Mouse (Mus musculus) frontal cortex, adult (tissue): Measurements from ENCODE around the gene Ccni.

Experiments
- ATAC-seq: cut with Nextera tagmentation; 2 replicates; pipeline ENCODE4 v1.9.2; 2017; ENCODE audit warnings: mild to moderate bottlenecking, moderate library complexity, mixed read lengths; ENCODE audit not compliant: low TSS enrichment

Gene Ccni

DNA sequence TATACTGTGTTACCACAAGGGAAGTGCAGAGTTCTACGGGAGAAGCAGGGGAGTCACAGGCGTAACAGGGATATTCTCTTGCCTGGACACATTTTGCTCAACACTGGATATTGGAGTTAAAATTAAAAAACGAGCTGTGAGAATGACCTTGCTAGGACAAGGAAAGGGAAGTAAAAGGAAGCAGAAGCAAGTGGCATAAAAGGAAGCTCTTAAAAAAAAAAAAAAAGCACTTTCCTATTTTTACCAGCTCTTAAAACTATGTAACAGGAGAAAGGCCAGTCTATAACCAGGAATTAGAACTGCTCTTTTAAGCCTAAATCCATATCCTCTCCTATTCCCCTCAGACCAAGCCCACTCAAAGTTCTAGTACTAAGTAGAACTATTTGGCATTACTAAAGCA, 8.1 kb downstream of the Ccni start:
- ATAC-seq, result no peak

DNA sequence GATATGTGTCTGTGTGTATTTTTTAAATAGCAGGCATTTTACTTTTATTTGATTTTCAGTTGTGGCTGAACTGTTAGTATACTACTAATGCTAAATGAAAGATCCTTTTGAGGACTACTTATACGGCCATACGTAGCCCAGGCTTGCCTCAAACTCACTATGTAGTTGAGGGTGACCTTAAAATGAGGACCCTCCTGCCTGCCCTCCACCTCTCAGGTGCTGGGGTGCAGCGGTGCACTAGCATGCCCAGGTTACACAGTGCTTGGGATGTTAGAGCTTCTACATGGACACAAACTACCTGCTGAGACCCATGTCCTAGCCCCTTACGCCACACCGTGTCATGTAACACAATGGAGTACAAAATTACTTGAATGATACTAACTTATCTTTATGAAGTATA, 15.9 kb downstream of the Ccni start:
- ATAC-seq, result no peak

DNA sequence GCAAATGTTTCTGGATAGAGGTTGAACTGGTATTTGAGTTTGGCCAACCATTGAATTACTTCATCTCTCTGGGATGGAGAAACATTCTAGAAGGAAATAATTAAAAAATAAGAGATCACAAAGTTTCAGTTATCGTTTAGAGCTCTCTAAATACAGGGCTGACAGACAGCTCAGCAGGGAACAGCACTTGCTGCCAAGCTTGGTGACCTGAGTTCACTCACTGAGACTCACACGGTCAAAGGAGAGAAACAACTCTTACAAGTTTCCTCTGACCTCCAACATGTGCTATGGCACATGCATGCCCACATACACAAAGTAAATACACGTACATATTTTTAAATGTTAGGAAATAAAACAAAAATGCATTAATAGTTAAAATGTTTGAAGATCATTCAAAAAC, 16.7 kb downstream of the Ccni start:
- ATAC-seq, result no peak

DNA sequence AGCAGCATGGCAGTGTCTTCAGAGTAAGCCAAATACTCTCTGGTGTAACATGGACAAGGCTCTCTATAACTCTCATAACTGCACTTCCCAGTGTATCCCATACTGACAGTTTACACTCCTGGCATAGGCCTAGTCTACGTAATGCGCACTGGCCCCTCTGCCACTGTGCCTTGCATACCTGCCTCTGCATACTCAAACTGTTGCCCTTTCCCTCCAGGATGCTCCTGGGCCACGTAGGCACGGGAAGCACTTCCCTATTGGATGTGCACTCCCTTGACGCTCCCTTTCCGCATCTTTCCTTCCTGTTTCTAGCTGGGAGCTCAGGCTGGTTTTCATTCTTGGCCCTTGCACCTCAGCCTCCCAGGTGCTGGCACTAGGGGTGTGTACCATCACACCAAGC, 21.7 kb downstream of the Ccni start:
- ATAC-seq, result no peak

DNA sequence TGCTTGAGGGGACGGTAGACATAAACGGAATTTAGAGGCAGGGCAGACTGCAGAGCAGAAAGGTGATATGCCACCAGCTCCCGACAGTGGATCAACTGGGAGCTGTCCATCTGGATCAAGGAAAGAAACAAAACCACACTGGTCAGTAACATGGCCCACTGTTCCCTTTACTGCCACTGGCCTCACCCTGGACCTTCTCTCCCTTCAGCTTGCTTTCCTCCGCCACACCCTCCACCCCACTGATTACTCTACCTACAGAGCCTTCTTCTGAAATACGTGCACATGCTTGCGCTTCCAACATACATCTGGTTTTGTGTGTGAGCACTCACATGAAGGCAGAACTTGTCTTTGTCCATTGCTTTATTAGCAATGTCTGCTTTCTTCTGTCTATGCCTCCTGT, 23.0 kb downstream of the Ccni start:
- no peak for ATAC-seq

DNA sequence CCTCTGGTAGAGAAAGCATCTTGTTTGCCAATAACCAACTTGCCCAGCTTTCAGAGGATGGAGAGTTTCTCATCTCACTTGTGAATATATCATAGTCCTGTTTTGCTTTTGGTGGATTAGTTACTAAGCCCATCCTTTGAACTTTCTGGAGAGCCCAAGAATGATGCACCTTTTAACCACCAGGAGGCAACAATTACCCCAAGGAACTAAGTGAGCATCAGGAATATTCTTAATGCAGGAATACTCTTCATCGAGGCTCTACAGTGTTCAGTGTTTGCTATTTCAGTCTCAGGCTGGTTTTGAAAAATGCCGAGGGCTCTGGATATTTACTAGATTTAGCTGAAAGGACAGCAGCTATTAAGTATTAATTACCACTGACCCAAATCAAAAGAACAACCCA, 26.0 kb downstream of the Ccni start:
- no peak for ATAC-seq

DNA sequence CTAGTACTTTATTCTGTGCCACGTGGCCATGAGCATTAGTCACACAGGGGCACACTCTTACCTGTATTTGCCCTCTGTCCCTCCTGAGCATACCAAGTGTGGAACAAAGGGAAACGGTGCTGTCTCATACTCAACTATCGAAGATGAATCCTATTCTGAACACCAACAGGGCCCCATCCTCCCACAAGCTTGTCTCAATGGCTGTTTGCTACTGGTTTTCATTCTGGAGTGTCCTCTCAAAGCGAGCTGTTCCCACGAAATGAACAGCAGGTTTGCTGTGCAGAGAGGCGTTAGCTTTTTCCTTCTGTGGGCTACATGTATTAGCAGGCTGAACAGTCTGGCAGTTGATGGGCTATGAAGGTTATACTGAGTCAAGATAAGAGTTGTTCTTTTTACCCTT, 27.7 kb downstream of the Ccni start:
- peak; percentile 47 for ATAC-seq

DNA sequence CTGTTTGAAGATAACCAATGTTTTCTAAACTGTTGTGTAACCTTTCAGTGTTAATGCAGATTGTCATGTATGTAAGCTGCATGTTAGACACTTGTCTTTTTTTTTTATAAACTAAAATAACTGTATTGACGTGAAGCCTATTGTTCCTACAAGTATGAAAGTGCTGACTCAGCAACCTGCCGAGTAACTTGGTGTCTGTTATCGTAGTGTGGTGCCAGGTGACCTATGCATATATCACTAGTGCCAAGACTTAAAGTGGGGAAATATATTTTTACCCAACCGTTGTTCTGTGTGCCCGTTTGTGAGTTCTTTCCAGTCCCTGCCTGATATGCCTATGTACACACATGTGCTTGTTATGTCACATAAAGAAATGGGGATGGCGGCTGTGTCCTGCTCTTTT, 31.6 kb downstream of the Ccni start:
- ATAC-seq, result no peak

DNA sequence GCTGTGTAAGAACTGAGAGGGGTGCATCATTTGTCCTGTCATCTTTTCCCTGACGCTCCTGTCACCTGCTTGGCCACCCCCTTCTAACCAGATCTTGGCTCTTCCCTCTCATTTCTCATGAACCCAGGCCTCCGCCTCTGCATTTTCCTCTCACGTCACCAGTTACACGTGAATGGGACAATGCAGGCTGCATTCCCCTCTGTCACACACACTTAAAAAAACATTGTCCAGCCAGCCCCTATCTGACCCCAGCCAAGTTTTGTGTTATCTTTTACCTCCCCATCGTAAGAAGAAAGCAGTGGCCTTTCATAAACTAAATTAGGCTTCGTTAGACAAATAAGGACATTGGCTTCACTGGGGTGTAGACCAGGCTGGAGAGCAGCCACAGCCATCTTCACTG, 33.8 kb downstream of the Ccni start:
- no peak for ATAC-seq

DNA sequence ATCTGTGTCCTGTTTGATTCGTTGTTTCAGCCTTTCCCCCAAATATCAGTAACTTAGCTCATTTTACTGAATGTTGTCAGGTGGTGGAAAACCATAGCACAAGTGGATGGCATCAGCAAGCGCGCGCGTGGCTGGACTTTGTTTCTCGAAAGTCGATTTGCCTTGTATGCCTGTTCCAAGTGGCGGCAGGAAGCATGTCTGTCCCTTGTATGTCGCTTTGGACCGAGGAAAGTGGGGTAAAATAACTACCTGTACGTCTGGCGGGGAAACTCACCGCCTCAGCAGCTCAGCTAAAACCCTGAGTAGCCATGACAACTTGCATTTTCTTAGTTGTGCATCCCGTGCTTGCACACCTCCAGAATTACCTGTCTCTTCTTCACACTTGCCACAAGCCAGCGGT, 34.9 kb downstream of the Ccni start:
- no peak for ATAC-seq

DNA sequence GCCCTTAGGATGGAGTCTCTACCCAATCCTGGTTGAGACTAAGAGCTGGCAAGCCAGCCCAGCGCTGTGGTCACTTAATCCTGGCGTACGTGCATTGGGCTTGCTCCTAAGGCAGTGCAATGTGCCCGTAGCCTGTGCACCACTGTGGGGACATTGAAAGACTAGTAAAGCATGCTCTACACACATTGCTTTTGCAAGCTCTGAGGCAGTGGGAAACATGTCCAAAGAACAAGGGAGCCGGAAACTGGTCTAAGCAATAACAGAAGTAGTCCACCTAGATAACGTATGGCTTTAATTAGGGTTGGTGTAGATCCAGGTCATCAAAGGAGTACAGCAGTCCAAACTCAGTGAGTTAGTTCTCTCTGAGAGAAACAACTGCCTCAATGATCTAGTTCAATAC, 37.6 kb downstream of the Ccni start:
- ATAC-seq, result no peak

DNA sequence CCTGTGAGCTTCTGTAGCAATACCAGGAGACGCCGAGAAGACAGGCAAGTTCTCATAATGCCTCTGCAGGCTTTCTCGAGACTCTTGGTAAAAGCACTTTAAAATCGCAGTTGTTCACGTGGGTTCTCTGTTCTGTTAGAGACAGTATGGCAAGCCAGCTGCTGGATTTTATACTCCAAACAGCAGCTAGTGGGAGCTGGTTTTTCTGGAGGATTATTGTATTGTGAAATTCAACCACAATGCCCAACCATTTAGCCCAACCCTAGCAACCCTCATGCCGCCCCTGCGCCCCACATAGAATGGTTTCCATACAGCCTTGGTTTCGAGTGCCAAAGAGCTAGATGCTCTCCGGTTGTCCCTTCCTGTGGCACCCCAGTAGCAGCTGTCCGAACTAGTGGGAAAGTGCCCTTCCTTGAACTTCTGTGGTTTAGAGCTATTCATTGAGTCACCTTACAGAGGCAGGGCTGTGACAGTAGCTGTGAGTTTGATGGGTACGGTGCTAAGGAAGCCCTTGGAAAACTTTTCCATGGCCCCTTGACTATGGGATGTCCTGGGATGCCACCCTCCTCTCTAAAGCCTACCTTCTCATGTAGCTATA, 38.3 kb downstream of the Ccni start:
- ATAC-seq, result peak; percentile 53; the same call in 1 of the 2 replicates

DNA sequence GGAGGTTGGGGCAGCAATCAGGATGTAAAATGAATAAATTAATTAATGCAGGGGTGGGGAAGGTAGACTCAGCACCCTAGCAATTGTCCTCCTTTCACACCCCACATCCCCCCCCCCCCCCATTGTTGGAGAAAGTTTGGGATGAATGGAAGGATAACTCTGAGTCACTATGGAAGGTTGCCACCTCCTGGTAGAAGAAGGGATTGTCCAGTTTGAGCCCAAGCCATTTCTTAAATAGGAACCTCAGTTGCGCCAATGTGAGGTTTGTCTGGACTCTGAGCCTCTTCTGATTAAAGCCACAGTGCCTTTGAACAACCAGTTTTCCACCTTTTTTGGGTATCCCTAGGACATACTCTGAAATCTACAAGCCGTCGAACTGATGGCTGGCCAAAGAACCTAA, 42.8 kb downstream of the Ccni start:
- ATAC-seq, result peak; percentile 56

DNA sequence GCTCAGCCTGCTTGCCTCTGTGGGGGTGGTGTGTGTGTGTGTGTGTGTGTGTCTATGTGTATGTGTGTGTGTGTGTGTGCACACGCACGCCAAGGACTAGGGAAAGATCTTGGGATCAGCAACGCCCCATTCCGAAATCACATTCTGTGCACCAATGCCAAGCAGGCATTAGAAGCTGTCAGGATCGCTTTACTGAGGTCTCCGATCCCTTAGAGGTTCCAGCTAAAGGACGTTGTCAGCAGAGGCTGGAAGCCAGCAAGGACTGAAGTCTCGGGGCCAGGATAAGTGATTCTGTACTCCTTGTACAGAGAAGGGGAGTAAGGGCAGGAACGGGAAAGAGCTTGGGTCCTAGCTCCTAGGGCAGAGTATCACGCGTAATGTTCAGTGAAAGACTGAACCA, 51.9 kb downstream of the Ccni start:
- no peak for ATAC-seq

DNA sequence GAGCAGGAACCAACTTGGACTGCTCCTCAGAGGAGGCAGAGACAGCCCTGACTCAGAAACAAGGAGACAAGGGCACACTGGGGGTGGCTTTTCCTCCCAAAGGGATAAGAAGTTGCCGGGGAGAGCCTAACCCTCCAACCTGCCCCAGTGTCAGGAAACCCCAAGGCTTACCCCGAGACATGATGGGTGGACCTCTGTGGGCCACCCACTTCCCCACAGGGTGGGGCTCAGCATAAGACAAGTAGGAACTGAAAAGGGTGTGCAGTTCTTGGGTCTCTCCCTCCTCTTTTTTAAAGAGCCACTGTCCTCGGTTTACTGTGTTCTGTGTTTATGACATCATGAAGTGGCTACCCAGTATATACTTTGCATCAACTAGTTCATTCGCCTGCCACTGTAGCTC, 53.8 kb downstream of the Ccni start:
- ATAC-seq, result peak; percentile 1; the same call in 1 of the 2 replicates

DNA sequence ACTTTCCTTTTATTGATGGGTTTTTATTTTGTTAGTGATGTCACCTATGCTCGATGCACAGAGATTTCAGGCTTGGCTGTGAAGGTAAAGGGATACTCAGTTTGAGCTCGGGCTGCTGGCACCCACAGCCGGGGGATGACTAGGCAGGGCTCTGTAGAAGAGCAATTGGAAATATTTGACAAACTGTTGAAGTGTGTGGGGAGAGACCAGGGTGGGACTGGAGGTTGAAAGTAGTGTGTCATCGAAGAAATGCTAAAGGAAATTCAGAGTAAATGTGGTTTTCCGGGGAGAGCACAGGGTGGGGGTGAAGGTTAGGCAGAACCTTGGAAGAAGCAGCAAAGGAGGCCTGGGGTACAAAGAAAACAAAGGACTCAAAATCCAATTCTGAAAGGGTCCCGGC, 54.3 kb downstream of the Ccni start:
- ATAC-seq, result no peak

DNA sequence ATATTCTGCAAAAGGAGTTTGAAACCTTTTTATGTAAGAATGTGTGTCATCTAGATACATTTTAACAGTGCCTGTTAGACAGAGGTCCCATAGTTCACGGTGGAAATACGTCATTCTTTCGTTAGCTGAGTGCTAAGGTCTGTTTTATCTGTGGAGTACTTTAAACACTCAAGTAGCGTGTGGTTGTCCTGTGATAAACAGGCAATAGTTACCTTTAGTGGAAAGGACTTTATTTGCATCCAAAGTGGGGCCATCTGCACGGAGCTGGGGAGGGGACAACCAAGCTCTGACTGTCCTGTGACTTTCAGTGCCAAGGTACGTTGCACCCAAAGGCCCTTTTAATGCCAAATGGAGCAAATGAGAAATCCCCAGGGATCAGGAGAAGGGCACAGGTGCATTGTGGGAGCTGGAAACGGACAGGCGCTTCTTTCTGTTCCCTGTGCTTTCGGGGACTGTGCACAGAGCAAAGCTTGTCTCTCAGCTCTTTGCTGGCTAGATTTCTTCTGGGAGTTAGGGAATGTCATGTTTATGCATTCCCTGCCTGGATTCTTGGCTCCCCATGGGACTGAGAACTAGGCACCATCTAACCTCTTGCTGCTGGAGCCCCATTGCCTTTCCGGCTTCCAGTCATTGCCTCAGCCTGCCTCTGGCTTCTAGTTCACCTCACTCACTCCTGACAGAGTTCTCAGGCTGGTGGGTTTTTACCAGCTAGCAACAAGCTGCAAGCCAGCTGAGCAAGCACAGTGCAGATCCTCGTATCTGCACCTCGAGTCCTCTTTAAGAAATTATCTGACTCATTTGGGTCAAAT, 56.1 kb downstream of the Ccni start:
- ATAC-seq, result no peak

DNA sequence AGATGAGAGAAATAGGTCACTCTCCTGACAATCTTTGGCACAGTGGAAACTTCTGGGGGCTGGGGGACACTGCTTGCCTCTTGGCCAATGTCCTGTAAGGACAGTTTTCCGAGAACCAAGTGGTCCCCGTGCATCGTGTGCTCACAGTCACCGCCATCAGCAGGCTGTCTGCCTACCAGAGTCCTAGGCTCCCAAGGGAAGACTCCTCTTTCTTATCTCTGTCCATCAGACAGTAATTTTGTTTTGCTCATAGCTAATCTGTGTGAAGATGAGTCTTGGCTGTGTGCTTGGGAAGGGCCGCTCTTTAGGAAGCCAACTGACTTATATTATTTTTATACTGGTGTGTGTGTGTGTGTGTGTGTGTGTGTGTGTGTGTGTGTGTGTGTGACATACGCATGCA, 60.8 kb downstream of the Ccni start:
- no peak for ATAC-seq

DNA sequence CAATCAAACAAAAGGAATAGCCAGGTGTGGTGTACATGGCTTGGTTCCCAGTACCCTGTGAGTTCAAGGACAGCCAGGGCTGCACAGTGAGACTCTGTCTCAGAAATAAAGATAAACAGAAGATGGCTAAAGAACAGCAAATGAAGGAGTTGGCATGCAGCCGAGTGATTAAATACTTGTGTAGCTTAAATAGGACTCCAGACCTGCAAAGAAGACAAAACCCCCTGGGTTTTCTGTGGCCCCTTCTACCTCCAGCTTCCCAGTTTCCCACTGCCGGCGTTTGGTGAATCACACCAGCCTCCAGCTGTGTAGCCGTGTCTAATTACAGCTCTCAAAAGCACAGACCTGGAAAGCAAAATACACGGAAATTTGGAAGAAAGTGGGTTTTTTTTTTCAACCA, 61.4 kb downstream of the Ccni start:
- no peak for ATAC-seq

DNA sequence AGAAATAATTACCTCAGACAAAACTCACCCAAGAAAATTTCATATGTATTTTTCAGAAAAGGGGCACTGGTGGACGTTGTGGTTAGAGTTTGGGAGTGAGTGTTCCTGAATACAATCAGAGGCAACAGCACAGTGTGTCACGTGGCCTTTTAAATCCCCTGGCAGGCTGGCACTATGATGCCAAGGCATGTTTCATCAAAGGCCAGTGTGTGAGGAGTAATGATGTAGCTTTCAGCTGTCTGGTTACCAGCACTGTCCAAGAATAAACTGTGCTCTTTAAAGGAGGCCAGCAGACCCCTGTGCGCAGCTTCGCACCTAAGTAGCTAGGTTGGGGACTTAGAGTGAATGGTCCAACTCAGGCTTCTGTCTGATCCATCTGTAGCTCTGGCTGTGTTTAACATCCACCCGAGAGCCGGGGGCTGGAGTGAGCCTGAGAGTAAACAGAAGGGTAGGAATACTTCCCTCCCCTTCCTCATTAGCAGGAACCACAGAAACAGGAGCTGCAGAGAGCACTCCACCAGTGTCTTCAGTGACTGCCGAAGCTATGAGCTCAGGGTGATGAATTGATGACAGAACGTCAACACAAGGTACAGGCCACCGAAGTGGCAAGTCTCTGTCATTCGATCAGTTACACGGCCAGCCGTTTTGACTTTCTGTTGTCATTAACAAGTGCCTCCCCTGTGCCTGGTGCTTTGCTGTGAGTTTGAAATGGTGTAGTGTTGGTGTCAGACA, 62.8 kb downstream of the Ccni start:
- no peak for ATAC-seq

DNA sequence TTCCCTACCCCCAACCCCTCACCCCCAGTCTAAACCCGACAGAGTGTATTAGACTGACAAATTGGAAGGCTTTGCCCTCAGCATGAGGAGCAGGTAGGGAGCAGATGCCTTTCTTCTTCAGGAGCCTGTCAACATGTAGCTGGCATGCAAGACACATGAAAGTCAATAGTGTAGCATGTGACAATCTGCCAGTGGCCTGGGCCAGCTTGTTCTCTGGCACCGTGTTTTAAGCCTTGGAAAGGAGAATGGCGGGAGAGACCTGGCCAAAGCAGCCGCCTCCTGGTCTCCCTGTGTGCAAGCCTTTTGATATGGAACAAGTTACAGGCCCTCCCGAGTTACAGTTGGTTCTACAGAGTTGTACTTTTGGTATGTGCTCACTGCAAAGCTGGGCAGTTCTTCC, 65.5 kb downstream of the Ccni start:
- ATAC-seq, result no peak

DNA sequence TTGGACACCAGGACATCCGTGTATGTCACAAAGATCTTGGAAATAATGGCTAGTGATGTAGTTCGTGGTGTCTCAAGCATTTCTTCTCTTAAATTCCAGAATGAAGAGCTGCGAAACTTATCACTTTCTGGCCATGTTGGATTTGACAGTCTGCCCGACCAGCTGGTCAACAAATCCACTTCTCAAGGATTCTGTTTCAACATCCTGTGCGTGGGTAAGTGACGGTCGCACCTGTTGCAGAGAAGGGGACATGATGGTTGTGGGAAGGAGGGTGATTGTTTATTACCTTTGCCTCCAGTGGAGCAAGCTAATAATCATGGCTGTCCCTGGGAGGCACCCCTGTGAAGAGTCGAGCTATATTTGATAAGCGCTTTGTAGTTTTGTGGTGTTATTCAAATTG, 66.9 kb downstream of the Ccni start:
- peak; percentile 24; the same call in 1 of the 2 replicates for ATAC-seq

DNA sequence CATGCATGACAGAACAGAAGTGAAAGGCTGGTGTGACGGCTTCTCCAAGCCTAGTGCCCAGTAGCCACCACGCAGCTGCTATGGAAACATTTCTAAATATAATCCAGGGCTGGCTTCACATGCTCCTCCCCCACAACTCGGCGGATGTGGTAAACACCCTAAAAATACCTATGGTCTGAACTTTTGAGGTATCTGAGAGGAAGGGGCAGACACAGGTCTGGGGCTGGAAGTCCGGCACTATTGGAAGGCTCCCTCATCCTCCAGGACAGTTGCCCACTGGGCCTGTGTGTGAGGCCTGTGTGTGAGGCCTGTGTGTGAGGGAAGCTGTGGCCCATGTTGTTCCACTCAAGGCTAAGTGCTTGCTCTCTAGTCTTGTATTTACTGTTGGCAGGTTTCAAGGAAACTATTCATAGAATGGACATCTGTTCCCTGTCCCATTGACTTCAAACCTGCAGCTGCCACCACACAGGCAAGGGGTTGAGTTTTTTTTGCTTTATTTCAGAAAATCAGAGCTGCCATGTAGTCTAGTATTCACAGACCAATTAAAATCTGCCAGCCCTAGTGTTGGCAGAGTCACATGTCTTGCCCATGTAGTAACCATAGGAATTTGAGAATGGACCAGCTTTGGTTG, 69.2 kb downstream of the Ccni start:
- ATAC-seq, result peak; percentile 39
